Mouse (Mus musculus): ENCODE data around the gene Tmbim6. TPM values are rescaled to one million over a fixed set of nuclear protein-coding genes. Genes with fewer than 3 reads are reported as not detected.

The Tmbim6 gene
- polyA plus RNA-seq, 2 experiments: 216 to 296 TPM

- DNase-seq (ENCODE audit: low spot score): no peak
- H3K36me3 ChIP-seq (ENCODE audit: control insufficient read depth, insufficient read depth, low read length): no peaks in the 10 kb centered on the region
- 0 out of 2 replicates have a peak overlapping the region, but pooled peaks have one; percentile 22 for H3K27ac ChIP-seq (replicated peaks; ENCODE audit: low read depth, low read length)
- 74% methylated on average over 7 of the region's 7 CpGs for WGBS
- no peak for ATAC-seq (ENCODE audit: low FRiP score, low read depth)
- no peak overlapping the region for H3K4me3 ChIP-seq (replicated peaks; ENCODE audit: low read length)
- no peak for TF ChIP-seq POLR2A (IDR thresholded peaks at IDR 0.05; ENCODE audit: borderline replicate concordance, extremely low read depth, insufficient read depth, insufficient read length)
- no peak overlapping the region for H3K4me2 ChIP-seq (replicated peaks; ENCODE audit: low read depth, low read length, severe bottlenecking)
- H3K9ac ChIP-seq (ENCODE audit: low read depth, low read length, severe bottlenecking): no peak overlapping the region
- peaks cover 22% of the 10 kb centered on the region for H3K4me1 ChIP-seq (ENCODE audit: control insufficient read depth, insufficient read depth, low read length)
- H3K9me3 ChIP-seq (ENCODE audit: control insufficient read depth, low read length): no peaks in the 10 kb centered on the region
- no peaks in the 10 kb centered on the region for H3K27me3 ChIP-seq (ENCODE audit: control insufficient read depth, insufficient read depth, low read length)
These were observed 28.6 kb upstream of the Tmbim6 start for GRCm38 (mm10) chr15:99364022-99364530.

GRCm38 (mm10) chr15:99364921-99365320 is 27.8 kb upstream of the Tmbim6 start:
- TF ChIP-seq POLR2A (IDR thresholded peaks at IDR 0.05; ENCODE audit: borderline replicate concordance, extremely low read depth, insufficient read depth, insufficient read length): no peak
- H3K27ac ChIP-seq (replicated peaks; ENCODE audit: low read depth, low read length): no peak overlapping the region
- peaks cover 22% of the 10 kb centered on the region for H3K4me1 ChIP-seq (ENCODE audit: control insufficient read depth, insufficient read depth, low read length)
- no peak overlapping the region for H3K4me2 ChIP-seq (replicated peaks; ENCODE audit: low read depth, low read length, severe bottlenecking)
- H3K4me3 ChIP-seq (replicated peaks; ENCODE audit: low read length): no peak overlapping the region
- no peak for DNase-seq (ENCODE audit: low spot score)
- 62% methylated on average over 8 of the region's 8 CpGs for WGBS
- no peaks in the 10 kb centered on the region for H3K9me3 ChIP-seq (ENCODE audit: control insufficient read depth, low read length)
- no peaks in the 10 kb centered on the region for H3K27me3 ChIP-seq (ENCODE audit: control insufficient read depth, insufficient read depth, low read length)
- H3K9ac ChIP-seq (ENCODE audit: low read depth, low read length, severe bottlenecking): no peak overlapping the region
- no peak for ATAC-seq (ENCODE audit: low FRiP score, low read depth)
- H3K36me3 ChIP-seq (ENCODE audit: control insufficient read depth, insufficient read depth, low read length): no peaks in the 10 kb centered on the region

- H3K4me1 ChIP-seq (ENCODE audit: control insufficient read depth, insufficient read depth, low read length): peaks cover 18% of the 10 kb centered on the region
- ATAC-seq (ENCODE audit: low FRiP score, low read depth) (no peak), DNase-seq (ENCODE audit: low spot score) (no peak)
- no peaks in the 10 kb centered on the region for H3K9me3 ChIP-seq (ENCODE audit: control insufficient read depth, low read length)
- WGBS: 31% methylated on average over 4 of the region's 4 CpGs
- H3K4me2 ChIP-seq (replicated peaks; ENCODE audit: low read depth, low read length, severe bottlenecking): peak overlapping the region; percentile 54
- H3K9ac ChIP-seq (ENCODE audit: low read depth, low read length, severe bottlenecking): peak overlapping the region; percentile 32; the same call in 1 of the 2 replicates
- no peaks in the 10 kb centered on the region for H3K36me3 ChIP-seq (ENCODE audit: control insufficient read depth, insufficient read depth, low read length)
- TF ChIP-seq POLR2A (IDR thresholded peaks at IDR 0.05; ENCODE audit: borderline replicate concordance, extremely low read depth, insufficient read depth, insufficient read length): no peak
- peak overlapping the region; percentile 77 for H3K4me3 ChIP-seq (replicated peaks; ENCODE audit: low read length)
- no peaks in the 10 kb centered on the region for H3K27me3 ChIP-seq (ENCODE audit: control insufficient read depth, insufficient read depth, low read length)
- no peak overlapping the region for H3K27ac ChIP-seq (replicated peaks; ENCODE audit: low read depth, low read length)
These were observed 24.0 kb upstream of the Tmbim6 start for GRCm38 (mm10) chr15:99368583-99369266.

GRCm38 (mm10) chr15:99369391-99370171 is 23.1 kb upstream of the Tmbim6 start:
- H3K4me2 ChIP-seq (replicated peaks; ENCODE audit: low read depth, low read length, severe bottlenecking): peak overlapping the region; percentile 54
- no peaks in the 10 kb centered on the region for H3K27me3 ChIP-seq (ENCODE audit: control insufficient read depth, insufficient read depth, low read length)
- H3K9ac ChIP-seq (ENCODE audit: low read depth, low read length, severe bottlenecking): peak overlapping the region; percentile 87
- ATAC-seq (ENCODE audit: low FRiP score, low read depth): peak; percentile 64
- TF ChIP-seq POLR2A (IDR thresholded peaks at IDR 0.05; ENCODE audit: borderline replicate concordance, extremely low read depth, insufficient read depth, insufficient read length): no peak
- H3K4me1 ChIP-seq (ENCODE audit: control insufficient read depth, insufficient read depth, low read length): peaks cover 10% of the 10 kb centered on the region; the same call in 1 of the 2 replicates
- H3K36me3 ChIP-seq (ENCODE audit: control insufficient read depth, insufficient read depth, low read length): no peaks in the 10 kb centered on the region
- WGBS: 2% methylated on average over 26 of the region's 39 CpGs
- peak overlapping the region; percentile 94 for H3K27ac ChIP-seq (replicated peaks; ENCODE audit: low read depth, low read length)
- H3K4me3 ChIP-seq (replicated peaks; ENCODE audit: low read length): peak overlapping the region; percentile 77
- peak; percentile 50 for DNase-seq (ENCODE audit: low spot score)
- no peaks in the 10 kb centered on the region for H3K9me3 ChIP-seq (ENCODE audit: control insufficient read depth, low read length)

- WGBS: 4% methylated on average over 27 of the region's 48 CpGs
- no peaks in the 10 kb centered on the region for H3K27me3 ChIP-seq (ENCODE audit: control insufficient read depth, insufficient read depth, low read length)
- H3K4me3 ChIP-seq (replicated peaks; ENCODE audit: low read length): peak within 1 kb of the TSS; percentile 77
- peak within 1 kb of the TSS; percentile 94 for H3K27ac ChIP-seq (replicated peaks; ENCODE audit: low read depth, low read length)
- H3K4me1 ChIP-seq (ENCODE audit: control insufficient read depth, insufficient read depth, low read length): peaks cover 8% of the 10 kb centered on the region; the same call in 1 of the 2 replicates
- H3K36me3 ChIP-seq (ENCODE audit: control insufficient read depth, insufficient read depth, low read length): no peaks in the 10 kb centered on the region
- H3K4me2 ChIP-seq (replicated peaks; ENCODE audit: low read depth, low read length, severe bottlenecking): peak within 1 kb of the TSS; percentile 54
- H3K9ac ChIP-seq (ENCODE audit: low read depth, low read length, severe bottlenecking): peak within 1 kb of the TSS; percentile 87
- DNase-seq (ENCODE audit: low spot score) (peak; percentile 91), ATAC-seq (ENCODE audit: low FRiP score, low read depth) (peak; percentile 92)
- no peaks in the 10 kb centered on the region for H3K9me3 ChIP-seq (ENCODE audit: control insufficient read depth, low read length)
- peak; percentile 81 for TF ChIP-seq POLR2A (IDR thresholded peaks at IDR 0.05; ENCODE audit: borderline replicate concordance, extremely low read depth, insufficient read depth, insufficient read length)
These were observed 22.4 kb upstream of the Tmbim6 start, which contains the start of gene Fmnl3 for GRCm38 (mm10) chr15:99370259-99370691. Fmnl3 (minus strand) TSS chr15:99370482.

All from limb, embryonic 14.5 days (tissue).